Mouse (Mus musculus): ENCODE results near the gene Mgat4a.

GRCm38 (mm10) chr1:37448361-37449095 lies 92.3 kb downstream of the Mgat4a start:
- peak; percentile 82 for TF ChIP-seq CTCF (IDR thresholded peaks at IDR 0.05)
- no peak for TF ChIP-seq POLR2A (IDR thresholded peaks at IDR 0.05; ENCODE audit: insufficient read depth, low read depth, low read length)
